ENCODE assay signal across 8 mouse cellular contexts in the genomic region with DNA sequence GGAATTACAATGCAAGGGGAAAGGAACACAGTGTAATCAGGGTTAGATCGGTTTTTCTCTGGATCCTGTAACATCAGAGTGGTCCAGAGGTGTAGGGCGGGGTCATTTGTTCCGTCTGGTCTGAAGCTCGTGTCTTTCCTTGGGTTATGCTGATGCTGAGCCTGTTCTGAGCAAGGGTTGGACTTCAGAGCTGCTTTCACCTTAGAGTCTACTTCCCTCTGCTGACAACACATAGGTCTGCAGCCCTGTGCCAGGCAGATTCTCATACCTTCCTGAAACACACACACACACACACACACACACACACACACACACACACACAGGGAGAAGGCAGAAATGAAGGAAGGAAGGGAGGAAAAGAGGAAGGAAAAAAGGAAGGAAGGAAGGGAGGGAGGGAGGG. TPM values are rescaled to one million over a fixed set of nuclear protein-coding genes. Genes with fewer than 3 reads are reported as not detected.
DNase-seq lines count a peak whose midpoint lies in the region; ATAC-seq and TF ChIP-seq lines count a peak whose summit lies in the region.

No protein-coding gene starts in this region.

- TF ChIP-seq POLR2A in spleen, adult 2 months (IDR thresholded peaks at IDR 0.05; ENCODE audit: low read depth, low read length) = no peak

- no peak overlapping the region for H3K27ac ChIP-seq in forebrain, postnatal 0 days (ENCODE audit: low read depth, low read length)
- H3K27ac ChIP-seq in forebrain, embryonic 15.5 days (replicated peaks) = no peak overlapping the region
- H3K27ac ChIP-seq in spleen, adult 2 months (ENCODE audit: insufficient read depth, low read length) = no peak overlapping the region
- H3K27ac ChIP-seq in stomach, embryonic 16.5 days (ENCODE audit: low read length) = no peak overlapping the region
- H3K27ac ChIP-seq in midbrain, embryonic 14.5 days (replicated peaks; ENCODE audit: low read depth, low read length) = no peak overlapping the region

- no peak for ATAC-seq in forebrain, postnatal 0 days
- no peak for ATAC-seq in forebrain, embryonic 15.5 days (replicated peaks)
- peak; percentile 86 for ATAC-seq in common myeloid progenitor, adult 5-6 weeks (replicated peaks; ENCODE audit: low read depth, poor library complexity, severe bottlenecking)
- peak; percentile 50; the same call in 1 of the 2 replicates for ATAC-seq in stomach, embryonic 16.5 days (ENCODE audit: insufficient read depth, low FRiP score)
- no peak for ATAC-seq in midbrain, embryonic 14.5 days (ENCODE audit: low FRiP score, low TSS enrichment)

- H3K4me2 ChIP-seq in forebrain, postnatal 0 days (ENCODE audit: low read depth) = no peak overlapping the region
- H3K4me2 ChIP-seq in forebrain, embryonic 15.5 days (replicated peaks) = no peak overlapping the region
- H3K4me2 ChIP-seq in stomach, embryonic 16.5 days (ENCODE audit: low read depth, low read length) = no peak overlapping the region
- H3K4me2 ChIP-seq in midbrain, embryonic 14.5 days (ENCODE audit: low read length) = no peak overlapping the region

- WGBS in forebrain, postnatal 0 days = 80% methylated on average over 4 of the region's 4 CpGs
- WGBS in forebrain, embryonic 15.5 days = 79% methylated on average over 4 of the region's 4 CpGs
- 40% methylated on average over 4 of the region's 4 CpGs for WGBS in spleen, adult 2 months
- 54% methylated on average over 4 of the region's 4 CpGs for WGBS in stomach, embryonic 16.5 days
- WGBS in midbrain, embryonic 14.5 days = 84% methylated on average over 4 of the region's 4 CpGs

- no peak overlapping the region for H3K9ac ChIP-seq in forebrain, postnatal 0 days
- H3K9ac ChIP-seq in forebrain, embryonic 15.5 days (replicated peaks) = no peak overlapping the region
- H3K9ac ChIP-seq in stomach, embryonic 16.5 days (ENCODE audit: low read length) = no peak overlapping the region
- H3K9ac ChIP-seq in midbrain, embryonic 14.5 days (replicated peaks; ENCODE audit: low read length) = no peak overlapping the region

- intact Hi-C loops in left cerebral cortex, postnatal 36 days (cut with DNase I) = loop anchor here (5.0 kb wide), 2 partner anchors 106 to 121 kb away; no protein-coding TSS in a partner anchor

- no peak for DNase-seq in forebrain, postnatal 0 days
- peak; percentile 28 to 44 for DNase-seq in spleen, adult 2 months (ENCODE audit: low read depth in 1 of 2, low spot score in 2 of 2)
- DNase-seq in spleen, postnatal 14 days (ENCODE audit: low spot score in 2 of 2) = no peak
- peak; percentile 9 to 12 for DNase-seq in left cerebral cortex, postnatal 36 days (ENCODE audit: low spot score in 2 of 2)
- DNase-seq in midbrain, embryonic 14.5 days = no peak

- H3K9me3 ChIP-seq in forebrain, postnatal 0 days (ENCODE audit: low read length) = no peaks in the 10 kb centered on the region
- H3K9me3 ChIP-seq in forebrain, embryonic 15.5 days = no peaks in the 10 kb centered on the region
- H3K9me3 ChIP-seq in stomach, embryonic 16.5 days (replicated peaks; ENCODE audit: control insufficient read depth, low read length) = no peaks in the 10 kb centered on the region
- no peaks in the 10 kb centered on the region for H3K9me3 ChIP-seq in midbrain, embryonic 14.5 days (ENCODE audit: control insufficient read depth, low read length)

- H3K36me3 ChIP-seq in forebrain, postnatal 0 days (ENCODE audit: insufficient read depth) = no peaks in the 10 kb centered on the region
- no peaks in the 10 kb centered on the region for H3K36me3 ChIP-seq in forebrain, embryonic 15.5 days
- H3K36me3 ChIP-seq in spleen, adult 2 months (ENCODE audit: control insufficient read depth, insufficient read depth, low read length) = no peaks in the 10 kb centered on the region
- H3K36me3 ChIP-seq in stomach, embryonic 16.5 days (ENCODE audit: control insufficient read depth, insufficient read depth, low read length) = no peaks in the 10 kb centered on the region
- H3K36me3 ChIP-seq in midbrain, embryonic 14.5 days (ENCODE audit: control insufficient read depth, insufficient read depth, low read length) = no peaks in the 10 kb centered on the region

- no peaks in the 10 kb centered on the region for H3K27me3 ChIP-seq in forebrain, postnatal 0 days (ENCODE audit: insufficient read depth, low read length)
- no peaks in the 10 kb centered on the region for H3K27me3 ChIP-seq in forebrain, embryonic 15.5 days
- no peaks in the 10 kb centered on the region for H3K27me3 ChIP-seq in spleen, adult 2 months (ENCODE audit: control insufficient read depth, insufficient read depth, low read length)
- no peaks in the 10 kb centered on the region for H3K27me3 ChIP-seq in stomach, embryonic 16.5 days (ENCODE audit: control insufficient read depth, insufficient read depth, low read length)
- no peaks in the 10 kb centered on the region for H3K27me3 ChIP-seq in midbrain, embryonic 14.5 days (ENCODE audit: control insufficient read depth, insufficient read depth, low read length)

- H3K4me1 ChIP-seq in forebrain, postnatal 0 days (ENCODE audit: insufficient read depth) = no peaks in the 10 kb centered on the region
- H3K4me1 ChIP-seq in forebrain, embryonic 15.5 days = no peaks in the 10 kb centered on the region
- H3K4me1 ChIP-seq in spleen, adult 2 months (ENCODE audit: control insufficient read depth, insufficient read depth, insufficient read length) = no peaks in the 10 kb centered on the region
- no peaks in the 10 kb centered on the region for H3K4me1 ChIP-seq in stomach, embryonic 16.5 days (ENCODE audit: control insufficient read depth, insufficient read depth, low read length)
- no peaks in the 10 kb centered on the region for H3K4me1 ChIP-seq in midbrain, embryonic 14.5 days (ENCODE audit: control insufficient read depth, insufficient read depth, low read length)

- no peak overlapping the region for H3K4me3 ChIP-seq in forebrain, postnatal 0 days (ENCODE audit: low read depth, low read length)
- no peak overlapping the region for H3K4me3 ChIP-seq in forebrain, embryonic 15.5 days
- H3K4me3 ChIP-seq in spleen, adult 2 months (ENCODE audit: extremely low read depth, insufficient read depth, insufficient read length) = no peak overlapping the region
- no peak overlapping the region for H3K4me3 ChIP-seq in stomach, embryonic 16.5 days (replicated peaks; ENCODE audit: low read length)
- no peak overlapping the region for H3K4me3 ChIP-seq in midbrain, embryonic 14.5 days (replicated peaks; ENCODE audit: low read depth, low read length)

- TF ChIP-seq CTCF in forebrain, postnatal 0 days (IDR thresholded peaks at IDR 0.05; ENCODE audit: low read depth) = peak; percentile 41; the same call in 1 of the 2 replicates
- TF ChIP-seq CTCF in spleen, adult 2 months (IDR thresholded peaks at IDR 0.05; ENCODE audit: extremely low read depth, insufficient read depth, insufficient read length, insufficient replicate concordance) = peak; percentile 39; the same call in 1 of the 2 replicates

RNA-seq across cellular contexts. Expression of a gene that starts 43.2 kb away (rescaled TPM):
- total RNA-seq in forebrain, postnatal 0 days (2014; rRNA removed) = 14.9 and 20.8 TPM in 2 replicates
- 3.3 and 6.1 TPM in 2 replicates for polyA plus RNA-seq in forebrain, postnatal 0 days (2015; fragmentation: Nextera tagmentation; extraction: Ambion mirVana)
- 7.7 and 8.3 TPM in 2 replicates for polyA plus RNA-seq in forebrain, embryonic 15.5 days (2015; fragmentation: Nextera tagmentation; extraction: Ambion mirVana)
- polyA plus RNA-seq in spleen, adult 2 months (2012; rRNA removed) = 12.4 and 14.3 TPM in 2 replicates
- 27.2 and 34.9 TPM in 2 replicates for total RNA-seq in common myeloid progenitor, adult 5-6 weeks (2017)
- total RNA-seq in left cerebral cortex, postnatal 36 days (2021) = 10 to 100 TPM; 41.0 to 42.9 TPM
- polyA plus RNA-seq in stomach, embryonic 16.5 days (2015; fragmentation: Nextera tagmentation; extraction: Ambion mirVana) = 6.3 and 6.4 TPM in 2 replicates
- polyA plus RNA-seq in midbrain, embryonic 14.5 days (2014; fragmentation: Nextera tagmentation; extraction: Ambion mirVana) = 10.7 and 13.2 TPM in 2 replicates

Comparison
In these comparisons a context has a peak if more than half of its experiments do, and no peak if none do; other contexts are left out.
1. DNase-seq: peak in spleen, adult 2 months (2 of 2) and left cerebral cortex, postnatal 36 days (2 of 2); none in forebrain, postnatal 0 days (single experiment), spleen, postnatal 14 days (0 of 2) and midbrain, embryonic 14.5 days (single experiment).
2. ATAC-seq: peak in common myeloid progenitor, adult 5-6 weeks (single experiment) and stomach, embryonic 16.5 days (single experiment); none in forebrain, postnatal 0 days (single experiment), forebrain, embryonic 15.5 days (single experiment) and midbrain, embryonic 14.5 days (single experiment).